Mouse (Mus musculus) G1E (cell line): ENCODE data around the gene Matn4.

Experiments used
- CTCF ChIP-seq: IDR thresholded peaks from 2 replicates; pipeline ENCODE4 v1.5.1; 2012; ENCODE audit warnings: low read depth, low read length, inconsistent platforms, mixed read lengths
- GATA1 ChIP-seq: IDR thresholded peaks from 2 replicates; pipeline ENCODE4 v1.6.1; 2012; ENCODE audit warnings: borderline replicate concordance, low read length, inconsistent platforms, mixed read lengths
- POLR2AphosphoS5 ChIP-seq: IDR thresholded peaks from 2 replicates; pipeline ENCODE4 v1.6.1; 2012; ENCODE audit warnings: low read depth, low read length, inconsistent platforms; ENCODE audit not compliant: insufficient replicate concordance

DNA sequence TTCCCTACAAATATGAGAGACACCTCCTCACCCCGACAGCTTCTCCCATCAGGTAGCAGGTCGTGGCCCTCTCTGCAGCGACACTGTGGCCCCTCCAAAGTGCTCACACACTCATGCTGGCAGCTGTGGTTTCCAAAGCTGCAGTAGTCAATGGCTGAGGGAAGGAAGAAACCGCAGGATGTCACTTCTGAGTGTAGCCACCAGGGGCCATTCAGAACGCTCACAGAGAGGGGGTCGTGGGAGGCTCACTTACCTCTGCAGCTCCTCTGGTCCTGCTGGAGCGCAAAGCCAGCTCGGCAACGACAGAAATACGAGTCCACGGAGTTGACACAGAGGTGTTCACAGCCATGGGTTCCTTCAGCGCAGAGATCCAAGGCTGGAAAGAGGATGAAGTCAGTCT, 8.0 kb downstream of the Matn4 start:
- TF ChIP-seq CTCF, result no peak
- TF ChIP-seq POLR2AphosphoS5, result no peak
- no peak for TF ChIP-seq GATA1
